Mouse (Mus musculus) forebrain, embryonic 12.5 days (tissue): Measurements from ENCODE around the gene Gpr155. TPM values are rescaled to one million over a fixed set of nuclear protein-coding genes. Genes with fewer than 3 reads are reported as not detected.
A peak's percentile ranks its signal among the peaks of the same experiment; 100 is the strongest.

Source experiments
- ATAC-seq: fragments of 200-750 bp; cut with Nextera tagmentation; 2 replicates; pipeline ENCODE4 v1.8.0; 2017; ENCODE audit warnings: moderate TSS enrichment; ENCODE audit not compliant: low FRiP score
- H3K27ac ChIP-seq: fragments of 300-500 bp; sonication (generic); 2 replicates; pipeline ENCODE4 v1.5.1; 2016; ENCODE audit warnings: mild to moderate bottlenecking
- H3K27me3 ChIP-seq: fragments of 300-500 bp; sonication (generic); 2 replicates; pipeline ENCODE4 v1.6.1; 2016; ENCODE audit warnings: mild to moderate bottlenecking
- H3K36me3 ChIP-seq: fragments of 300-500 bp; sonication (generic); replicated peaks from 2 replicates; pipeline ENCODE4 v1.6.1; 2016; ENCODE audit warnings: mild to moderate bottlenecking
- H3K4me1 ChIP-seq: fragments of 300-500 bp; sonication (generic); 2 replicates; pipeline ENCODE4 v1.6.1; 2016
- H3K4me2 ChIP-seq: fragments of 300-500 bp; sonication (generic); 2 replicates; pipeline ENCODE4 v1.6.1; 2016; ENCODE audit warnings: mild to moderate bottlenecking, moderate library complexity
- H3K4me3 ChIP-seq: fragments of 300-500 bp; sonication (generic); replicated peaks from 2 replicates; pipeline ENCODE4 v1.5.1; 2016; ENCODE audit warnings: mild to moderate bottlenecking
- H3K9ac ChIP-seq: fragments of 300-500 bp; sonication (generic); 2 replicates; pipeline ENCODE4 v1.6.1; 2016; ENCODE audit warnings: mild to moderate bottlenecking
- H3K9me3 ChIP-seq: fragments of 300-500 bp; sonication (generic); 2 replicates; pipeline ENCODE4 v1.6.1; 2016
- WGBS: fragments of 180-500 bp; shearing (Covaris S2); methylation state at CpG from one replicate; pipeline ENCODE4 v1.1.7; 2016; 5-methylcytosine and 5-hydroxymethylcytosine counted together
- polyA plus RNA-seq: library from polyadenylated mRNA; unstranded; fragments of >200 nt; fragmentation: Nextera tagmentation; extraction: Ambion mirVana; gene quantifications from 2 replicates; pipeline ENCODE4 v1.2.1, GENCODE M21; 2016

Gpr155 gene
- polyA plus RNA-seq, 1 experiment from 2014 or later: 7.3 TPM

DNA sequence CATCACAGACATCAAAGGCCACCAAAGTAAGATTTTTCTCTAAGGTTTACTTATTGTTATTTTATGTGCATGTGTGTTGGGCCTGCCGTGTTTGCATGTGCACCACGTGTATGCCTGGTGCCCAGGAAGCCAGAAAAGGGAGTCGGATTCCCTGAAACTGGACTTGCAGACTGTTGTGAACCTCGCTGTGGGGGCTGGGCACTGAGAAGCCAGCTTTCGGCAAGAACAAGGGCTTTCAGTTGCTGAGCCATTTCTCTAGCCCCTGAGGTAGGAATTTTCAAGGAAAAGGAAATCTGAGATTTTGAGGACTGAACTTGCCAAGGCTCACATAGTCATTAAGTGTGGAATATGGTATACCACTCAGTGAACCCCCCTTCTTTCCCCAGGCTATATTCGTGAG lies 39.2 kb downstream of the Gpr155 start:
- Histone ChIP-seq H3K27me3 (no peaks in the 10 kb centered on the region), H3K4me1 (peaks cover 15% of the 10 kb centered on the region), H3K9me3 (no peaks in the 10 kb centered on the region), H3K36me3 (no peaks in the 10 kb centered on the region), H3K9ac (no peak overlapping the region), H3K4me3 (no peak overlapping the region), H3K27ac (no peak overlapping the region), H3K4me2 (no peak overlapping the region)
- ATAC-seq: no peak
- 70% methylated on average over 6 of the region's 6 CpGs for whole genome bisulfite sequencing

DNA sequence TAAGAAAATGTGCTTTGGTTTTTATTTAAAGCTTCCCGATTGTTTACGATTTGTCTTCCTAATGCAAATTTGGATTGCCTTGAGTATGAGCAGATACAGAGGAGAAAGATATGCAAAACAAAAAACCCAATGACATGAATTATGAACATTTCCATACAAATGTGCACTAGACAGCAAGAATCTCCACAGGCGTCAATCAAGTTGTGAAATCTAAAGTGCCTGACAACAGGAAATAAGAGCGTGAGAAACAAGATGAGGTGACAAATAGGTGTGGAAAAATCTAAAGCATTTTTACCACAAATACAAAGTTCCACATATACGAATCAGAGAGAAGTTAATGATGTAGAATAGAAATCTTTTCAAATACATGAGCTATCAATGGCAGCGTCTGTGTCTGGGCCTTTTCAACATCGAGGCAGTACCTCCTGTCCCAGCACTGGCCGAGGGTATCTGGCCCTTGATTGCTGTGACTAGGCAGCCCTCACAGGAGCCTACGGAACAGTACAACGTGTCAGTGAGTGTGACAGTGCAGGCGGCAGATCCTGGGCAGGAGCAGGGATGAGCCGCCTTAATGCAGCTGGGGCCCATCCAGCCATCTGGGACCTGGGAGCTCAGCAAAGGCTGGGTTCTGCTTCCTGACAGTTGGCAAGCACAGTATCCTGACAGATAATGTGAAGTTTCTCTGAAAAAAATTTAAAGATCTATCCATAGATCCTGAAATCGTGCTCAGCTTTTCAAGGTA lies 39.9 kb downstream of the Gpr155 start:
- no peaks in the 10 kb centered on the region for H3K27me3 ChIP-seq
- no peak overlapping the region for H3K9ac ChIP-seq
- H3K27ac ChIP-seq: no peak overlapping the region
- peaks cover 9% of the 10 kb centered on the region for H3K4me1 ChIP-seq
- H3K36me3 ChIP-seq: no peaks in the 10 kb centered on the region
- no peak for ATAC-seq
- no peak overlapping the region for H3K4me2 ChIP-seq
- 75% methylated on average over 13 of the region's 13 CpGs for WGBS
- no peaks in the 10 kb centered on the region for H3K9me3 ChIP-seq
- H3K4me3 ChIP-seq: no peak overlapping the region

DNA sequence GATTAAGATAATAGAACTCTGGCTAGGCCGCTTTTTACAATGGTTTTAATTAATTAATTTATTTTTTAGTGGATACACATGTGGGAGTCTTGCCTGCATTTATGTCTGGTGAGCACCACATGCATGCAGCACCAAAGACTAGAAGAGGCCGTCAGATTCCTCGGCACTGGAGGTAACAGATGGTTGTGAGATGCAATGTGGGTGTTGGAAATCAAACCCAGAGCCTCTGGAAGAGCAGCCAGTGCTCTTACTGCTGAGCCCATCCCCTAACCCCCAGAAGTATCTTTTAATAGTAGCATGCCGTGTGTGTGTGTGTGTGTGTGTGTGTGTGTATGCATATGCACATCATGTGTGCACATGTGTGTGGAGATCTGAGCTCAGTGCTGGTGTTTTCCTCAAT lies 41.2 kb downstream of the Gpr155 start:
- H3K9me3 ChIP-seq: no peaks in the 10 kb centered on the region
- no peak overlapping the region for H3K4me3 ChIP-seq
- H3K9ac ChIP-seq: no peak overlapping the region
- H3K27me3 ChIP-seq: no peaks in the 10 kb centered on the region
- no peak for ATAC-seq
- H3K27ac ChIP-seq: no peak overlapping the region
- H3K36me3 ChIP-seq: no peaks in the 10 kb centered on the region
- no peak overlapping the region for H3K4me2 ChIP-seq
- WGBS: 92% methylated on average over 4 of the region's 4 CpGs
- peaks cover 9% of the 10 kb centered on the region for H3K4me1 ChIP-seq

DNA sequence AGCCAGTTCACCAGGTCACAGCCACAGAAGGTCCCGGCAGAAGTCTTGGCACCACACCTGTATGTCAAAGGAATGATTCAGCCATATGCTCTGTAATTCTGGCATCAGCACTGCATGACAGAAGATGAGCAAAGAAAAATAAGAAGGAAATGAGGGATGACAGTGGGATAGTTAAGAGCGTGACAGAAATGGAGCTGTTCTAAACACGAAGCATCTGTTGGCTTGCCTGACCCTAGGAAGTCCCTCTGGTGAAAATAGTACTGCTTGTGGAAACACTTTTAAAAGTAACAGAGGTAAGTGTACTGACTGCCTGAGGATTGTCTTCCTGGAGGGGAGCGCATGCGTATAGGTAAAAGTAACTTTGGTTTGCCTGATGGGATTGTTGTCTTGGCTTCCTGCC lies 42.7 kb downstream of the Gpr155 start:
- H3K27ac ChIP-seq: no peak overlapping the region
- H3K9ac ChIP-seq: no peak overlapping the region
- H3K4me1 ChIP-seq: peaks cover 9% of the 10 kb centered on the region
- no peaks in the 10 kb centered on the region for H3K36me3 ChIP-seq
- ATAC-seq: no peak
- H3K4me2 ChIP-seq: no peak overlapping the region
- no peaks in the 10 kb centered on the region for H3K9me3 ChIP-seq
- no peak overlapping the region for H3K4me3 ChIP-seq
- 92% methylated on average over 5 of the region's 5 CpGs for WGBS
- no peaks in the 10 kb centered on the region for H3K27me3 ChIP-seq

DNA sequence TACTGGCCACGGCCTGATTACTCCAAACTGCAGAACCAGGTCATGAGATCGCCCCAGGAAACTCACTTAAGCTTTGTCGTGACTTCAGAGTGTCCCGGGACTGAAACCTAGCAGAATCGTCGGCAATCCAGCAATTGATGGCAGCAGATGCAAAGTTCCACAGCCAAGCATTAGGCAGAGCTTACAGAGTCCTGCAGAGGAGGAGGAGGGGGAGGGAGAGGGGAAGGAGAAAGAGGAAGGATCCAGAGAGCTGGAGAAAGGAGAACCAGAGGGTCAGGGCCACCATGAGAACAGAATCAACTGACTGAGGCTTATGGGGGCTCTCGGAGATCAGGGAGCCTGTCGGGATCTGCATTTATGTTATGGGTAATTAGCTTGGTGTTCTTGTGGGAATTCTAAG lies 48.0 kb downstream of the Gpr155 start:
- ATAC-seq: no peak
- no peak overlapping the region for H3K4me2 ChIP-seq

DNA sequence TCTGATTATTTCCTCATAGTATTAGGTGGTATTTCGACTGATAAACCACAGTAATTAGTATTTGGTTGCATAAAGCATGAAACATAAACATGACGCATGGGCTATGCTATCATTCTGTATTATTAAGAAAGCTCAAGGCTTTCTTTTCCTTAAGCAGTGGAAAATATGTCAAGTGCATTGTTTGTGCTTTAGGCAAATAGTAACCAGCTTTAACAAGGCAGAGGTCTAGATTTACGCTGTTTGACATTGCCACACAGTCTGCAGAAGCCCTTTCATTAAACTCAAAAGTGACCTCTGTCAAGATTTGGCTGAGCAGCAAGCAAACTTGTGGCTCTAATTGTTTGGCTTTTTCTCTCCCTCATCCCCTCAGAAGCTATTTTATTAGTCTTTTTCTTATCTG lies 50.4 kb downstream of the Gpr155 start:
- Histone ChIP-seq H3K9ac (no peak overlapping the region), H3K4me2 (no peak overlapping the region), H3K27me3 (no peaks in the 10 kb centered on the region), H3K4me3 (no peak overlapping the region), H3K36me3 (no peaks in the 10 kb centered on the region), H3K27ac (no peak overlapping the region), H3K4me1 (no peaks in the 10 kb centered on the region), H3K9me3 (no peaks in the 10 kb centered on the region)
- no peak for ATAC-seq
- 92% methylated on average over 3 of the region's 3 CpGs for WGBS

More for the DNA sequence above, 48.0 kb downstream of the Gpr155 start:
- no peaks in the 10 kb centered on the region for H3K36me3 ChIP-seq
- no peak overlapping the region for H3K27ac ChIP-seq
- no peaks in the 10 kb centered on the region for H3K27me3 ChIP-seq
- H3K9ac ChIP-seq: no peak overlapping the region
- no peak overlapping the region for H3K4me3 ChIP-seq
- H3K9me3 ChIP-seq: no peaks in the 10 kb centered on the region
- WGBS: 80% methylated on average over 8 of the region's 8 CpGs
- H3K4me1 ChIP-seq: no peaks in the 10 kb centered on the region

DNA sequence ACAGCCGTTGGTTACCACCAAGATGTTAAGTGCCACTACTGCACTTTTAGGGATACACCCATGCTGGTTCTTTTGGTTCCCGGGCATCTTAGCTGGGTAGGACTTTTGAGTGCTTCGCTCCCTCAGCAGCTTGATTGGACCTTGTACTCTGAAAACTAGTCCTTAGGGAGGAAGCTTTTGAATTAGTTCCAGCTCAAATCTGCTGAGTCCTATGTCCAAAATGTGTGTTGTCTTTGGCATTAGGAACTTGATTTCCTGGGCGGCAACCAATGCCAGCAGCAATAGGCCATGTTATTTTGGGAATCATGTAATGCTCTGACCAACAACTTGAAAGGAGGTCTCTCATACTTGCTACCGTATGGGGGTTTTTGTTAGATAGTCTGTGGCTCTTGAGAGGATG lies 60.5 kb downstream of the Gpr155 start:
- Histone ChIP-seq H3K4me2 (no peak overlapping the region), H3K27me3 (no peaks in the 10 kb centered on the region), H3K9me3 (no peaks in the 10 kb centered on the region), H3K9ac (no peak overlapping the region), H3K4me3 (no peak overlapping the region), H3K36me3 (no peaks in the 10 kb centered on the region), H3K4me1 (no peaks in the 10 kb centered on the region), H3K27ac (no peak overlapping the region)
- WGBS: 89% methylated on average over 5 of the region's 5 CpGs
- no peak for ATAC-seq

DNA sequence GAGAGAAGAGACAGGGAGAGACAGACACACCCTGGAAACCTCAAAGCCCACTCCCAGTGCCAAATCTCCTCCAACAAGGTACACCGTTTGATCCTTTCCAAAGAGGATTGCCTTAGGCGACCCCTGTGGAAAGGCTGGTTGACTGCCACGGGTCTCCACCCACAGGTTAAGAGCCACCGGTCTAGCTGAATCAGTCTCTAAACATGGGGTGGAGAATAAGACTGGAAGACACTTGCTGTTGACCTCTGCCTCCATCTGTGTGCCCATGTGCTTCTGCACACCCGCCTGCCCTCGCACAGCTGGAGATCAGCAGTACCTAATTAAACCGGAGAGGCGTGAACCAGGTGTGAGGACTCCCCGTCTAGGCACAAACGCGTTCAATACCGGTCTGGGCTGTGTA lies 63.4 kb downstream of the Gpr155 start:
- H3K27me3 ChIP-seq: no peaks in the 10 kb centered on the region
- no peak overlapping the region for H3K4me2 ChIP-seq
- no peak for ATAC-seq
- no peaks in the 10 kb centered on the region for H3K4me1 ChIP-seq
- 66% methylated on average over 12 of the region's 12 CpGs for WGBS
- no peak overlapping the region for H3K4me3 ChIP-seq
- no peaks in the 10 kb centered on the region for H3K9me3 ChIP-seq
- no peak overlapping the region for H3K9ac ChIP-seq
- H3K36me3 ChIP-seq: no peaks in the 10 kb centered on the region
- no peak overlapping the region for H3K27ac ChIP-seq

DNA sequence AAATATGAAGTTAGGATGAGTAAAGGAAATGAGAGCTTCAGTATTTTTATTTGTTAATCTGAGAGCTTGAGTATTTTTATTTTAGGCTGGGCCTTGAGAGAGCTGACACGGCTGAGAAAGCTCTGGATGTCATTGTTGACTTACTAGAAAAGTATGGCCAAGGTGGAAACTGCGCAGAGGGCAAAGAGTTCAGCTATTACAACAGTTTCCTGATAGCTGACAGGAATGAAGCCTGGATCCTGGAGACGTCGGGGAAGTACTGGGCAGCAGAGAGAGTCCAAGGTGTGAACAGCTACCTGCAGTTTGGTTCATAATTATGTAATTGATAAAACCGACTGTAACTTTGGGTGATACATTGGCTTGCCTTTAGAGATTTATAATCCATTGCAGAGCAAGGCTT lies 67.2 kb downstream of the Gpr155 start:
- Histone ChIP-seq H3K4me1 (no peaks in the 10 kb centered on the region), H3K27ac (no peak overlapping the region), H3K36me3 (no peaks in the 10 kb centered on the region), H3K9me3 (no peaks in the 10 kb centered on the region), H3K9ac (no peak overlapping the region), H3K27me3 (no peaks in the 10 kb centered on the region), H3K4me2 (no peak overlapping the region), H3K4me3 (no peak overlapping the region)
- no peak for ATAC-seq
- 86% methylated on average over 5 of the region's 5 CpGs for WGBS

DNA sequence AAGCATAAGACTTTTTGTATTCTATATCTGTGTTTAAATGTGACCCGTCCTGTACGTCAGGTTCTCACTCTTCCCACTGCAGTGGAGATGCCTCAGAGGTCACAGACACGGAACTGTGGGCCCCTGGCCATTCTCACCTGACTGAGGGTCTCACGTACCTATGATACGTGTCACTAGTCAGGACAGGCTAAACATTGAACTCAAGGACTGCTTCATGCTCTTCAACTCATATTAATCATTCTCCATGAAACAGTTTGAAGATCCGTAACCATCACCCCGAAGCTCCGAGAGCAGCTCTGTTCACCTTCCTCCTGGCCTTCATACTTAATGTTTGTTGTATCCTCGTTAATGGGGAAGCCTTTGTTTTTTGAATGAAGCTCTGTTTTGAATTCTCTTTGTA lies 68.9 kb downstream of the Gpr155 start:
- Histone ChIP-seq H3K9ac (no peak overlapping the region), H3K4me3 (no peak overlapping the region), H3K36me3 (no peaks in the 10 kb centered on the region), H3K4me1 (peaks cover 4% of the 10 kb centered on the region), H3K27me3 (no peaks in the 10 kb centered on the region), H3K27ac (no peak overlapping the region), H3K9me3 (no peaks in the 10 kb centered on the region), H3K4me2 (no peak overlapping the region)
- 90% methylated on average over 9 of the region's 9 CpGs for WGBS
- ATAC-seq: no peak

DNA sequence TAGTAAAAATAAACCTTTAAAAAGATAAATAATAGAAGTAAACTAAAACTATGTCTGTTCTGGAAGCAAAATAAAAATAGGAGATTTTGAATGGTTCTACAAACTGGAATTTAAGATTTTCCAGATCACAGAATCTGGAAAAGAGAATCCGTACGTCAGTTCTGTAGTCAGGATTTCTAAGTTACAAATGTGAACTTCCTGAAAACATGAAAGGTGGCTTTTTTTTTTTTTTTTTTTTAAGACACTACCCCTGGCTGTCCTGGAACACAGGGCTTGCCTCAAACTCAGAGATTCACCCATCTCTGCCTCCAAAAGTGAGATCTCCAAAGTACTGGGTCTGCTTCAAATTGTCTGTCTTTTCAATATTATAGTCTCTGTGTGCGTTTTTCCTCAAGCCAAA lies 72.1 kb downstream of the Gpr155 start:
- whole genome bisulfite sequencing: 98% methylated on average over 3 of the region's 3 CpGs
- Histone ChIP-seq H3K4me1 (peaks cover 15% of the 10 kb centered on the region), H3K9ac (no peak overlapping the region), H3K9me3 (no peaks in the 10 kb centered on the region), H3K4me3 (no peak overlapping the region), H3K27ac (no peak overlapping the region), H3K27me3 (no peaks in the 10 kb centered on the region), H3K36me3 (peaks cover 5% of the 10 kb centered on the region; the same call in 1 of the 2 replicates), H3K4me2 (no peak overlapping the region)
- no peak for ATAC-seq

DNA sequence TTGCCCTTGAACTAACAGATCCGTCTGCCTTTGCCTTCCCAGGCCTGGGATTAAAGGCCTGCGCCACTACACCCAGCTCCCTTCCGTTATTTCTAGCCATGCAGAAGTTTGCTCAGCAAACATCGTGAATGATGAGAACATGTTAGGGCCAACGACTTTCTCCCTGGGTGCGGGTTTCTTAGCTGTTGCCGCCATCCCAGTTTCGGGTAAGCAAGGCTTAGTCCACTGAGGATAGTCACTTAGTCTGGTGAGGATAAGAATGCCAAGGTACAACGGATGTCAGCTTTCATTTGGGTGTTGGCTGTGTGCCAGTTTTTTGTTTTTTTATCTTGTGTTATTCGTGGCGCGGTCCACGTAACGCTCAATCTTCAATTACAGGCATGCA lies 73.3 kb downstream of the Gpr155 start:
- H3K36me3 ChIP-seq: peaks cover 15% of the 10 kb centered on the region; the same call in 1 of the 2 replicates
- 47% methylated on average over 14 of the region's 14 CpGs for WGBS

More for the DNA sequence above, 73.3 kb downstream of the Gpr155 start:
- Histone ChIP-seq H3K4me1 (peaks cover 15% of the 10 kb centered on the region), H3K4me2 (peak overlapping the region; percentile 52), H3K9me3 (no peaks in the 10 kb centered on the region), H3K27ac (peak overlapping the region; percentile 78), H3K27me3 (no peaks in the 10 kb centered on the region), H3K4me3 (peak overlapping the region; percentile 70), H3K9ac (peak overlapping the region; percentile 61; the same call in 1 of the 2 replicates)
- ATAC-seq: peak; percentile 24; the same call in 1 of the 2 replicates
